Mouse (Mus musculus): Measurements from ENCODE around the gene Prim2.

DNA sequence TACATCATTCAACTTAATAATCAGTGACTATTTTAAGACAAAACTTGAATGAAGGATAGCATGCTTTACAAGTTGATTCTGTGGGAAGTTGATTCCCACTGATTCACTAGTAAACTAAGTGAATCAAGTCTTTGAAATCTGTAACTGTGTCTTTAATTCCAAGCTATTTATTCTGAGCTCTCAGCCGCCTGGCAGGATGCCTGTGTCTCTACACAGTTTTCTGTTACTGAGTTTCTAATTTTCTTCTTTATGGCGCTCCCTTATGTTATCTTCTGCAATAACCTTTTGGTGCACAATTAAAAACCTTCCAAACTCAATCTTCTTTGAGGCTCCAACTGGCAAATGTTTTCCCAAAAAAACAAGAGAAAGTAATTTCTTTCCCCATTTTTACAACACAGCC, 28.5 kb downstream of the Prim2 start:
- no peak for TF ChIP-seq CTCF (IDR thresholded peaks at IDR 0.05; ENCODE audit: borderline replicate concordance, insufficient read depth, low read length)
- no peak for TF ChIP-seq POLR2A (IDR thresholded peaks at IDR 0.05; ENCODE audit: low read depth, low read length)
